Mouse (Mus musculus) naive thymus-derived CD4-positive, alpha-beta T cell, adult 5 months (primary cell): ENCODE measurements around the gene Lrrn2. TPM values are rescaled to one million over a fixed set of nuclear protein-coding genes. Genes with fewer than 3 reads are reported as not detected.

Source experiments
- polyA plus RNA-seq: library from polyadenylated mRNA; unstranded; fragments of 100-300 nt; shearing (Covaris generic); gene quantifications from one replicate; pipeline ENCODE4 v1.2.1, GENCODE M21; 2017

Lrrn2 gene
- polyA plus RNA-seq: not detected

DNA sequence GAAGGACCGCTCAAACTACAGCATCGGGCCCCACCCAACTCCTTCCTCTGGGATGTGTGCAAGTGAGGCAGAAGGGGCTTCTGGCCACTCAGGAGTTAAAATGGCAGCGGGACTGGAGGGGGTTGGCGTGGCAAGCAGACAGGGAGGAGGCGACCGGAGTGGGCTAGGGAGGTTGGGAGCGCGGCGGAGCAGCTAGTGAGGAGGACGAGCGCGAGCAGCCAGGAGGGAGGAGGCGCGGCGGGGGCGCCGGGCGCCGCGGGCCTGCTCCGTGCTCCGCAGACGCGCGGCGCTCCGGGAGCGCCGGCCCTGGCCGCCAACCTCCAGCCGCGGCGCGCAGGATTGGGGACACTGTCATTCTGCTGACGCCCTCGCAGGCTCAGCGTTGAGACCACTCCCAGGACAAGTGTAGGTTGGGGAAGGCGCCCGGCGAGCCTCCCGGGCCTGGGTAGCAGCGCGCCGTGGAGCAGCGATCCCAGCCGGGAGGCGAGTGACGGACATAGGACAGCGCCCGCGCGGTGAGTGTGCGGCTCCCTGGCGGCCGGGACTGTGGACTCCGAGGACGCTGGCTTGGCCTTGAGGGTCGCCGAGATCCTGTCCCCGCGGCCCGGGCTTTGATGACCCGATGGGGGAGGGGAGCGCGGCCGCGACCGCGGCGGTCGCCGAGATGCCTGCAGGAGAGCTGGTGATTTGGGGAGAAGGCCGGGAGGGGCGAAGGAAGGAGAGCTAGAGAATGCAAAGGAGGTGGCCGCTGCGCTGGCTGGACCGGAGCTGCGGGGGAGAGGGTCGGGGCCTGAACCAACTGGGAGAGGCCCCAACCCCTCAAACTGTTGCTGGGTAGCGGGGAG, at the start of gene Lrrn2:
Gene Lrrn2, plus strand, starts transcription at position 113 of the 845 bp plus-strand sequence.

Other genes with a start within 250 kb of the Lrrn2 start
- not detected for gene Nfasc, start 138.5 kb upstream of the Lrrn2 start, polyA plus RNA-seq
- gene Mdm4, start 150.3 kb downstream of the Lrrn2 start, polyA plus RNA-seq: 94.7 TPM
- gene Pik3c2b, start 165.4 kb downstream of the Lrrn2 start, polyA plus RNA-seq: 1.3 TPM